Mouse (Mus musculus) ovary, postnatal 36 days (tissue): ENCODE data around the gene Odam.

ENCODE experiments used
- DNase-seq: peaks from one replicate; pipeline ENCODE4 v3.0.0; 2022; ENCODE audit warnings: low spot score, mixed read lengths

The Odam gene

GRCm38 (mm10) chr5:87884729-87885128 is at the start of gene Odam:
Gene Odam (plus strand): TSS chr5:87885029.
- DNase-seq = no peak

- no peak for DNase-seq
These were observed 29.6 kb upstream of the Odam start for GRCm38 (mm10) chr5:87855136-87855716.

- DNase-seq = no peak
These were observed 14.7 kb upstream of the Odam start for GRCm38 (mm10) chr5:87870084-87870483.

DNA sequence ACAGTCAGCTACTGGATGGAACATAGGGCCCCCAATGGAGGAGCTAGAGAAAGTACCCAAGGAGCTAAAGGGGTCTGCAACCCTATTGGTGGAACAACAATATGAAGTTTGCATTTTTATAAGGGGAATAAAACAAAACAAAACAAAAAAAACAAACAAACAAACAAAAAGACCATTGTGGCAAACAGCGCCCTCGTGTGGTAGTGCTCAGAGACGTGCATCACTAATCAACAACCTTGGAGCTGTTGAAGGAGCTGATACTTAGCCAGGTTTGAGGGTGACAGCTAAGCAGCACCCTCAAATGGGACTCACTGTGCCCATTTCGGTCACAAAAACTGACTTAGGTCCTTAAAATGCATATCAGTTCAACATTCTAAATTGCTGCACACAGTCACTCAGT is 13.4 kb upstream of the Odam start:
- DNase-seq = no peak

GRCm38 (mm10) chr5:87925372-87925771 is 40.5 kb downstream of the Odam start, which contains the start of gene Csn3:
Gene Csn3 (plus strand): TSS chr5:87925579.
- no peak for DNase-seq

GRCm38 (mm10) chr5:87931603-87932002 is 46.8 kb downstream of the Odam start:
- DNase-seq = no peak

- DNase-seq = no peak
These were observed 55.9 kb downstream of the Odam start for GRCm38 (mm10) chr5:87940752-87941151.

DNA sequence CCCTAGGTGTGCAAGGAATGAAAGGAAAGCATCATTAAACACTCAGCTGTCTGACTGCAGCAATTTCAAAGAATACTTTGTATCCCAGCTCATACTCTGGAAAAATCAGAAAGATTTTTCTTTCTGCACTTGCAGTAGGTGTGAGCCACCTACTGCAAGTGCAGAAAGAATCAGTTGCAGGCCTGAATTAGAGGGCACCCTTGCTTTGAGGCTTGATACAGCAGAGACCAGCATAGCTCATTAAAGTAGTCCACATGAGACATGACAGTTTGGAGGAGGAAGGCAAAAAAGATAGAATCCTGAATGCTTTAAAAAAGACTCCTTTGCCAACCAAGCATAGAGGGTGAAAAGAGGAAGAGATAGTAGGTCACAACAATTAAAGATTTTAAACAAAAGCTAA is 57.7 kb downstream of the Odam start:
- no peak for DNase-seq
